Mouse (Mus musculus) hindbrain, embryonic 15.5 days (tissue): ENCODE measurements around the gene Plekhm1. TPM values are rescaled to one million over a fixed set of nuclear protein-coding genes. Genes with fewer than 3 reads are reported as not detected.
A peak's percentile ranks its signal among the peaks of the same experiment; 100 is the strongest.

ENCODE experiments used
- ATAC-seq: fragments of 200-750 bp; cut with Nextera tagmentation; 2 replicates; pipeline ENCODE4 v1.8.0; 2017; ENCODE audit warnings: low read depth, moderate number of reproducible peaks, moderate TSS enrichment; ENCODE audit not compliant: low FRiP score
- H3K27ac ChIP-seq: fragments of 300-500 bp; sonication (generic); replicated peaks from 2 replicates; pipeline ENCODE4 v1.5.1; 2015; ENCODE audit warnings: mild to moderate bottlenecking, inconsistent platforms
- H3K27me3 ChIP-seq: fragments of 300-500 bp; sonication (generic); 2 replicates; pipeline ENCODE4 v1.6.1; 2015; ENCODE audit warnings: control low read depth, inconsistent platforms
- H3K36me3 ChIP-seq: fragments of 300-500 bp; sonication (generic); 2 replicates; pipeline ENCODE4 v1.6.1; 2015; ENCODE audit warnings: control low read depth, inconsistent platforms
- H3K4me1 ChIP-seq: fragments of 300-500 bp; sonication (generic); replicated peaks from 2 replicates; pipeline ENCODE4 v1.6.1; 2015; ENCODE audit warnings: control low read depth, inconsistent platforms
- H3K4me2 ChIP-seq: fragments of 300-500 bp; sonication (generic); 2 replicates; pipeline ENCODE4 v1.6.1; 2015; ENCODE audit warnings: moderate library complexity, mild to moderate bottlenecking, inconsistent platforms
- H3K4me3 ChIP-seq: fragments of 300-500 bp; sonication (generic); 2 replicates; pipeline ENCODE4 v1.5.1; 2015; ENCODE audit warnings: mild to moderate bottlenecking, inconsistent platforms
- H3K9ac ChIP-seq: fragments of 300-500 bp; sonication (generic); 2 replicates; pipeline ENCODE4 v1.6.1; 2015; ENCODE audit warnings: inconsistent platforms
- H3K9me3 ChIP-seq: fragments of 300-500 bp; sonication (generic); 2 replicates; pipeline ENCODE4 v1.6.1; 2016; ENCODE audit warnings: control low read depth, inconsistent platforms
- WGBS: fragments of 180-500 bp; shearing (Covaris S2); methylation state at CpG from one replicate; pipeline ENCODE4 v1.1.7; 2015; 5-methylcytosine and 5-hydroxymethylcytosine counted together
- polyA plus RNA-seq: library from polyadenylated mRNA; unstranded; fragments of >200 nt; fragmentation: Nextera tagmentation; extraction: Ambion mirVana; gene quantifications from 2 replicates; pipeline ENCODE4 v1.2.1, GENCODE M21; 2015

The Plekhm1 gene
- polyA plus RNA-seq, 1 experiment from 2014 or later: 10.0 TPM

- 79% methylated on average over 7 of the region's 7 CpGs for WGBS
- no peak for ATAC-seq
These were observed 66.9 kb downstream of the Plekhm1 start for GRCm38 (mm10) chr11:103345408-103346091.

GRCm38 (mm10) chr11:103344494-103345332, 67.8 kb downstream of the Plekhm1 start:
- H3K27me3 ChIP-seq: no peaks in the 10 kb centered on the region
- H3K36me3 ChIP-seq: no peaks in the 10 kb centered on the region
- ATAC-seq: no peak
- H3K27ac ChIP-seq: no peak overlapping the region
- H3K4me2 ChIP-seq: no peak overlapping the region
- H3K9ac ChIP-seq: no peak overlapping the region
- no peaks in the 10 kb centered on the region for H3K4me1 ChIP-seq
- WGBS: 76% methylated on average over 19 of the region's 19 CpGs
- no peak overlapping the region for H3K4me3 ChIP-seq
- H3K9me3 ChIP-seq: no peaks in the 10 kb centered on the region

More at GRCm38 (mm10) chr11:103345408-103346091, 66.9 kb downstream of the Plekhm1 start:
- Histone ChIP-seq H3K36me3 (no peaks in the 10 kb centered on the region), H3K9me3 (no peaks in the 10 kb centered on the region), H3K4me2 (no peak overlapping the region), H3K27me3 (no peaks in the 10 kb centered on the region), H3K4me1 (no peaks in the 10 kb centered on the region), H3K9ac (no peak overlapping the region), H3K27ac (no peak overlapping the region), H3K4me3 (no peak overlapping the region)

GRCm38 (mm10) chr11:103343881-103344280, 68.6 kb downstream of the Plekhm1 start:
- no peak overlapping the region for H3K27ac ChIP-seq
- ATAC-seq: no peak
- H3K36me3 ChIP-seq: no peaks in the 10 kb centered on the region
- no peak overlapping the region for H3K4me3 ChIP-seq
- no peaks in the 10 kb centered on the region for H3K27me3 ChIP-seq
- 88% methylated on average over 1 of the region's 1 CpGs for WGBS
- no peak overlapping the region for H3K4me2 ChIP-seq
- no peak overlapping the region for H3K9ac ChIP-seq
- H3K9me3 ChIP-seq: no peaks in the 10 kb centered on the region
- H3K4me1 ChIP-seq: no peaks in the 10 kb centered on the region

- no peak for ATAC-seq
- WGBS: 93% methylated on average over 6 of the region's 6 CpGs
- no peaks in the 10 kb centered on the region for H3K4me1 ChIP-seq
These were observed 69.4 kb downstream of the Plekhm1 start for GRCm38 (mm10) chr11:103343063-103343462.

GRCm38 (mm10) chr11:103340677-103341076, 71.8 kb downstream of the Plekhm1 start:
- H3K9ac ChIP-seq: no peak overlapping the region
- H3K4me2 ChIP-seq: 0 out of 2 replicates have a peak overlapping the region, but pooled peaks have one; percentile 45
- H3K27me3 ChIP-seq: no peaks in the 10 kb centered on the region
- no peaks in the 10 kb centered on the region for H3K9me3 ChIP-seq
- H3K36me3 ChIP-seq: no peaks in the 10 kb centered on the region
- 45% methylated on average over 7 of the region's 7 CpGs for WGBS
- H3K4me3 ChIP-seq: no peak overlapping the region
- H3K4me1 ChIP-seq: no peaks in the 10 kb centered on the region
- no peak overlapping the region for H3K27ac ChIP-seq
- ATAC-seq: no peak

More at GRCm38 (mm10) chr11:103343063-103343462, 69.4 kb downstream of the Plekhm1 start:
- Histone ChIP-seq H3K36me3 (no peaks in the 10 kb centered on the region), H3K4me2 (no peak overlapping the region), H3K9me3 (no peaks in the 10 kb centered on the region), H3K27me3 (no peaks in the 10 kb centered on the region), H3K4me3 (no peak overlapping the region), H3K27ac (no peak overlapping the region), H3K9ac (no peak overlapping the region)

- Histone ChIP-seq H3K9ac (no peak overlapping the region), H3K4me2 (peak overlapping the region; percentile 45), H3K4me1 (no peaks in the 10 kb centered on the region), H3K27me3 (no peaks in the 10 kb centered on the region), H3K27ac (no peak overlapping the region), H3K4me3 (peak overlapping the region; percentile 17), H3K36me3 (no peaks in the 10 kb centered on the region), H3K9me3 (no peaks in the 10 kb centered on the region)
- ATAC-seq: no peak
- 73% methylated on average over 19 of the region's 19 CpGs for WGBS
These were observed 72.4 kb downstream of the Plekhm1 start for GRCm38 (mm10) chr11:103340130-103340529.

GRCm38 (mm10) chr11:103339414-103340119, 72.9 kb downstream of the Plekhm1 start:
- H3K4me3 ChIP-seq: peak overlapping the region; percentile 17
- no peaks in the 10 kb centered on the region for H3K4me1 ChIP-seq
- no peaks in the 10 kb centered on the region for H3K36me3 ChIP-seq
- ATAC-seq: no peak
- no peak overlapping the region for H3K9ac ChIP-seq
- H3K9me3 ChIP-seq: no peaks in the 10 kb centered on the region
- H3K27me3 ChIP-seq: no peaks in the 10 kb centered on the region
- 43% methylated on average over 19 of the region's 19 CpGs for WGBS
- H3K4me2 ChIP-seq: peak overlapping the region; percentile 45
- H3K27ac ChIP-seq: no peak overlapping the region

GRCm38 (mm10) chr11:103338671-103339070, 73.8 kb downstream of the Plekhm1 start:
- H3K9me3 ChIP-seq: no peaks in the 10 kb centered on the region
- H3K27me3 ChIP-seq: peaks cover 6% of the 10 kb centered on the region; the same call in 1 of the 2 replicates
- no peak overlapping the region for H3K9ac ChIP-seq
- no peaks in the 10 kb centered on the region for H3K36me3 ChIP-seq
- ATAC-seq: no peak
- 92% methylated on average over 6 of the region's 6 CpGs for WGBS
- H3K4me2 ChIP-seq: no peak overlapping the region
- H3K4me1 ChIP-seq: peaks cover 6% of the 10 kb centered on the region; the same call in 1 of the 2 replicates
- no peak overlapping the region for H3K27ac ChIP-seq
- no peak overlapping the region for H3K4me3 ChIP-seq

GRCm38 (mm10) chr11:103338119-103338518, 74.4 kb downstream of the Plekhm1 start:
- Histone ChIP-seq H3K36me3 (no peaks in the 10 kb centered on the region), H3K4me3 (no peak overlapping the region), H3K4me1 (peaks cover 12% of the 10 kb centered on the region; the same call in 1 of the 2 replicates), H3K9me3 (no peaks in the 10 kb centered on the region), H3K27ac (no peak overlapping the region), H3K9ac (no peak overlapping the region), H3K4me2 (no peak overlapping the region), H3K27me3 (peaks cover 7% of the 10 kb centered on the region; the same call in 1 of the 2 replicates)
- no peak for ATAC-seq
- 88% methylated on average over 7 of the region's 7 CpGs for WGBS

- Histone ChIP-seq H3K4me1 (peaks cover 17% of the 10 kb centered on the region; the same call in 1 of the 2 replicates), H3K27ac (no peak overlapping the region), H3K27me3 (peaks cover 7% of the 10 kb centered on the region; the same call in 1 of the 2 replicates), H3K9me3 (no peaks in the 10 kb centered on the region), H3K4me3 (no peak overlapping the region), H3K4me2 (no peak overlapping the region), H3K9ac (no peak overlapping the region), H3K36me3 (no peaks in the 10 kb centered on the region)
- 89% methylated on average over 2 of the region's 2 CpGs for WGBS
- no peak for ATAC-seq
These were observed 75.3 kb downstream of the Plekhm1 start for GRCm38 (mm10) chr11:103337180-103337579.

- no peak overlapping the region for H3K9ac ChIP-seq
- H3K36me3 ChIP-seq: no peaks in the 10 kb centered on the region
- H3K9me3 ChIP-seq: no peaks in the 10 kb centered on the region
- ATAC-seq: no peak
- peaks cover 11% of the 10 kb centered on the region; the same call in 1 of the 2 replicates for H3K27me3 ChIP-seq
- H3K4me3 ChIP-seq: no peak overlapping the region
- H3K4me2 ChIP-seq: no peak overlapping the region
- H3K27ac ChIP-seq: no peak overlapping the region
- 89% methylated on average over 5 of the region's 5 CpGs for WGBS
- H3K4me1 ChIP-seq: peaks cover 17% of the 10 kb centered on the region; the same call in 1 of the 2 replicates
These were observed 76.9 kb downstream of the Plekhm1 start for GRCm38 (mm10) chr11:103335561-103335960.
